Mouse (Mus musculus): ENCODE results near the gene Swi5.

The Swi5 gene

GRCm38 (mm10) chr2:32259657-32260417, 28.0 kb downstream of the Swi5 start, which contains the start of gene Uck1:
TSS of gene Uck1 (minus strand) at chr2:32260159.
- peak; percentile 87 to 90 for DNase-seq

DNA sequence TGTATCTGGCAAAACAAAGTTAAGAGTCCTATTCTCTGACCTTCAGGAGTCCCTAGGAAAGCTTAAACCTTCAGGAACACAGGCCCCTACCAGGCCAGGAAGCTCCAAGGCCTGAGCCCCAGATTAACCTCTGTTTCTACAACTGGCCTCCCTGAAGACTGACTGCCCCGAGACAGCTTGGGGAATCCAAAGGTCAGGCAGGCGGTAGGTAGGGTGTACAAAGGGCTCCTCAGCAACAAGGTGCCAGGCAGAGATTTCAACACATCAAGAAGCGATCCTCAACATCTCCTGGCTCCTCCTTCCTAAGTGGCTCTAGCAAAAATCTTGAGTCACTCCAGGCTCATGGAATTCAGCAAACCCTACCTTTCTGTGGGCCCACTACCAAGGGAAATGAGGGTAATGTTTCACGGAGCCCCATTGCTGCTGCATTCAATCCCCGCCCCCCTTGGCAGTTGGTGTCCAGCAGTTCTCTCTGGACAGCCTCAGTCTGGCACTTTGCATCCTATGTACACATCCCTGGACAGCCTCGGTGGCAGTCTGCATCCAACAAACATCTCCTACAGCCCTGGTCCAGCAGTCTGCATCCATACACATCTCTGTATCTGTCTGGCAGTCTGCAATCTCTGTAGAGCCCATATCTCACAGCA, 28.9 kb downstream of the Swi5 start:
- DNase-seq: no peak

GRCm38 (mm10) chr2:32256273-32256672, 31.6 kb downstream of the Swi5 start:
- DNase-seq: no peak

- DNase-seq: no peak
These were observed 33.3 kb downstream of the Swi5 start for GRCm38 (mm10) chr2:32254563-32254962.

DNA sequence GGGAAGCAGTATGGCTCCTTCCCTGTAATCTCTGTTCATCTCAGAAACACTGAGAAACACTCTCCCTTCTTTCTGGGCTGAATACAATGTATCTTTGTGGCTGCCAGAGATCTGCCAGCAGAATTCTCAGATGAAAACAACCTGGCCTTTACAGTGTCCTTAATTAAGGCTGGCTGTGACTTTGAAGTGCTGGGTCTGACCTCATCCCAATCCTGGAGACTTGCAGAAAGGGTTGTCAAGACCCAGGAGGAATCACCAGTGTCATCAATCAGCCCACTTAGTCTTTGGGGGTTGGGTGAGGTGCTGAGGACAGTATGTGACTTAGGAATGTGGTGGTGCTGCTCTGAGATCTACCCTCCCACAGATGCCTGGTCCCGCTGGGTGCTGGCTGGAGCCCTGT, 34.5 kb downstream of the Swi5 start:
- no peak for DNase-seq

DNA sequence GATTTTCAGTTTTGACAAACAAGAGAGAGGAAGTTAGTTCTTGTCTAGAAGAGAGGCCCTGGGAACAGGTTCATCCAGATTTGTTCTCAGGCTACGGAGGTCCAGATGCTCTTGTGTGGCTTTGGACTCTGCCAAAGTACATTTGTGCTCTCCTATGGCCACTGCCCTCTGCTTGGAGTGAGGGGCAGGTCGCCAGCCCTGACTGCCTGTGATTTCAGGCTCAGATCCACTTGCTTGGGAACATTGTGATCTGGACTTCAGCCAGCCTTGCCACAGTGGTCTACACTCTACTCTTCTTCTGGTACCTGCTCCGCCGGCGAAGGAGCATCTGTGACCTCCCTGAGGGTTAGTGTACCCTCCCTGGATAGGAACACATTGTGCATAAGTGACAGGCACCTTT, 35.2 kb downstream of the Swi5 start:
- DNase-seq: no peak

DNA sequence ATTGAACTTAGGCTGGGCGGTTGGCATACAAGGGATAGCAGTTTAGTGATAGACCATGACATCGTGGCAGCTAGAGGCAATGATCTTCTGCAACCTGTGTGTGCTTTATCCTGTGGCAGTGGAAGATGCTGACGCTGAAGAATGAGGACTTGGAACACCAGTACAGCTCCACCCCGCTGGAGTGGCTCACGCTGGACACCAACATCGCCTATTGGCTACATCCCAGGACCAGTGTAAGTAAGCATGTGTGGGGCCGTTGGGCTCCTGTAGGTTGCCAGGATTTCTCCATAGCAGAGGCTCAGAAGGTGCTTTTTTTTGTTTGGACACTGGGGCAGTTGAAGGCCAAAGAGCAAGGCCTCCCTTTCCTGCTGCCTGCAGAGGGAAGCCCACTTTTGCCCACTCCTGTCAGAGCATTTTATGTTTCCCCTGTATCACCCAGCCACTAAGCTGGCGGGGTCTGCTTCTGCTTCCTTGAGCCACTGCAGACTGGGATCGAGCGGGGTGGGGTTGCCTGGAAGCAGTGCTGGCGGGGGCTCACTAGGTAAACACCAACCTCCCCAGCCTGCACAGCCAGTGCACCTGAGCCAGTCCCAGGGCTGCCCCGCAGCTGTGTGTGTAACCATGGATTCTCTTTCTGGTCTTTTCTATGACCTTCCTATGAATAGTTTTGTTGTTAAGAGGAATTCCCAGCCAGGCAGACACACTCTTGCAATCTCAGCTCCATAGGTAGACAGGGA, 35.9 kb downstream of the Swi5 start:
- DNase-seq: no peak

DNA sequence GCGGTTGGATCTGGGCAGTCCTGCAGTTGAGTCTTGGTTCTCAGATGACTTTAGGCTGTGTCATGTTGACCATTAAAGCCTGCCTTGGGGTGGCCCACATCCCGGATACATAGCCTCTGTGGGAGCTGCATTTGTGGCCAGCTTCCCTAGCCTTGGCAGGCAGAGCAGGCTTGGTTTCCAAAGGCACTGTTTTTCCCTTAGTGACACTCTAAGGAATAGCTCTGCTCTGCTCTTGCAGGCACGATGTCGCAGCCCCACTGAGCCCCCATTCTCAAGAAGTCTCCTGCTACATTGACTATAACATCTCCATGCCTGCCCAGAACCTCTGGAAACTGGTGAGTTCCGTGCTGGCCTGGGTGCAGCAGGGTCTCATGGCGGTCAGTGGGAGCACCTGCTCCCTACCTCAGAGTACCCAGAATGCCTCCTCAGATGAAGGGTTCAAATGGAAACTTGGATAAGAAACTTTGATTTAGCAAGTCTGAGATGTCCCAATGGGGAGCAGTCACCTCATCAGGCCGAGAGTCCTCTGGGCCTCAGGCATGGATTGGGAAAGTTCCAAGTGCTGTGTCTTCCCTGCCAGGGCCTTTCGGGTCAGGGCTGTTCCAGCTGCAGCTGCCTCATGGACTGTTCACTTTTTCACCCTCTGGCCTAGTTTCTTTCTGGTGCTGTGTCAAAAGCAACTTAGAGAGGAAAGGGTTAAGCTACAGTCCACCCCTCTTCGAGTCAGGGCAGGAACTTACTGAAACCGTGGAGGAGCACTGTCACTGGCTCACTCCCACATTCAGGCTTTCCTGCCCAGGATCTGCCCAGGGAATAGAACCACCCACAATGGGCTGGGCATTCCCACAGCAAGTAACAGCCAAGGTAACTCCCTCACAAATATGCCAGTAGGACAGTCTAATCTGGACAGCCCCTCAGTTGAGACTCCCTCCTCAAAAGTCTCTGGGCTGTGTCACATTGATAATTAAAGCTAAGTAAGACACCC, 39.2 kb downstream of the Swi5 start:
- no peak for DNase-seq

DNA sequence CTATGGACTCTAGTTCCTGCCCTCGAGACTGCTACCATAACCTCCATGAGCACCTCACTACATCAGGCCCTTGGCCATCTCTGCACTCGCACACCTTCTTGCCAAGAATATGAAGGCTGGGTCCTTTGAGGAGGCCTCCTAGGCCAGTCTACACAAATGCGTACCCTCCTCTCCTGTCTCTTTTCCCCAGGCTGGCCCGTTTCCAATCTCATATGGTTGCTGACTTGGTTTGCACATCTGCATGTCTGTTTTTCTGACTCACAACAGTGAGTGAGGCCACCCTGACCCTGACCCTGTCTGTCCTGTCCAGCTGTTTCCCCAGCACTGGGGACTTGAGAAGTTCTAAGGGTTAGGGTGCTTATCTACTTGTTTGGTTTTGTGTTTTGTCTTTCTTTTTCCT, 41.1 kb downstream of the Swi5 start:
- DNase-seq: no peak

- no peak for DNase-seq
These were observed 44.9 kb downstream of the Swi5 start for GRCm38 (mm10) chr2:32242986-32243385.

- DNase-seq: no peak
These were observed 47.3 kb downstream of the Swi5 start for GRCm38 (mm10) chr2:32240591-32240990.

GRCm38 (mm10) chr2:32238708-32239435, 49.0 kb downstream of the Swi5 start:
- no peak for DNase-seq

DNA sequence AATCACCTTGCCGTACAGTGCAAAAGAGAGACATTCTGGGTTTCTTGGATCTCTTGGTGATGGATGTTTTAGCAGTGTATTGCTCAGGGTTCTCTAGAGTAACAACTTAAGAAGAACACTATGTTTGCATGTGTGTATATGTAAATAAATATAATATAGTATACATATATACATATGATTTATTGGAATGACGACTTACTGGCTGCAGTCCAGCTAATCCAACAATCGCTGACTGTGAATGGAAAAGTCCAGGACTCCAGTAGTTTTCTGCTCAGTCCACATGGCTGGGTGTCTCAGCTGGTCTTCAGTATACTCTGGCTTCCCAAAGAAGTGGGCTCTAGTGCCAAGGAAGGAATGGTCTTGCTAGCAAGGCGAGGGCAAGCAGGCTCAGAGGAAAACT, 50.3 kb downstream of the Swi5 start:
- no peak for DNase-seq

- DNase-seq: peak; percentile 38 to 44
These were observed 51.0 kb downstream of the Swi5 start for GRCm38 (mm10) chr2:32236760-32237487.

- DNase-seq: peak; percentile 87 to 89
These were observed 51.8 kb downstream of the Swi5 start, which contains the start of gene Pomt1 for GRCm38 (mm10) chr2:32235886-32236759. TSS of gene Pomt1 (plus strand) at chr2:32236590.

- DNase-seq: no peak
These were observed 52.4 kb downstream of the Swi5 start for GRCm38 (mm10) chr2:32235433-32235832.

Measured in B cell, adult 2 months (primary cell).